Mouse (Mus musculus) midbrain, embryonic 12.5 days (tissue): ENCODE measurements around the gene Hopx. TPM values are rescaled to one million over a fixed set of nuclear protein-coding genes. Genes with fewer than 3 reads are reported as not detected.
"Not testable (repeated sequence)": the region's sequence is repeated elsewhere in the genome, so short reads cannot be mapped to it uniquely, and the experiment has no call there.

Experiments
- ATAC-seq: fragments of 200-750 bp; cut with Nextera tagmentation; 2 replicates; pipeline ENCODE4 v1.8.0; 2017; ENCODE audit warnings: low read depth, moderate TSS enrichment, moderate library complexity; ENCODE audit not compliant: low FRiP score
- H3K27ac ChIP-seq: fragments of 300-500 bp; sonication (generic); replicated peaks from 2 replicates; pipeline ENCODE4 v1.5.1; 2016; ENCODE audit warnings: mild to moderate bottlenecking
- H3K27me3 ChIP-seq: fragments of 300-500 bp; sonication (generic); 2 replicates; pipeline ENCODE4 v1.6.1; 2016; ENCODE audit warnings: mild to moderate bottlenecking
- H3K36me3 ChIP-seq: fragments of 300-500 bp; sonication (generic); 2 replicates; pipeline ENCODE4 v1.6.1; 2016
- H3K4me1 ChIP-seq: fragments of 300-500 bp; sonication (generic); 2 replicates; pipeline ENCODE4 v1.6.1; 2016
- H3K4me2 ChIP-seq: fragments of 300-500 bp; sonication (generic); replicated peaks from 2 replicates; pipeline ENCODE4 v1.6.1; 2016; ENCODE audit warnings: mild to moderate bottlenecking, moderate library complexity
- H3K4me3 ChIP-seq: fragments of 300-500 bp; sonication (generic); 2 replicates; pipeline ENCODE4 v1.5.1; 2016; ENCODE audit warnings: mild to moderate bottlenecking
- H3K9ac ChIP-seq: fragments of 300-500 bp; sonication (generic); replicated peaks from 2 replicates; pipeline ENCODE4 v1.6.1; 2016; ENCODE audit warnings: mild to moderate bottlenecking, moderate library complexity
- H3K9me3 ChIP-seq: fragments of 300-500 bp; sonication (generic); 2 replicates; pipeline ENCODE4 v1.6.1; 2016; ENCODE audit warnings: mild to moderate bottlenecking
- WGBS: fragments of 180-500 bp; shearing (Covaris S2); methylation state at CpG from one replicate; pipeline ENCODE4 v1.1.7; 2016; 5-methylcytosine and 5-hydroxymethylcytosine counted together
- polyA plus RNA-seq: library from polyadenylated mRNA; unstranded; fragments of >200 nt; fragmentation: Nextera tagmentation; extraction: Ambion mirVana; gene quantifications from 2 replicates; pipeline ENCODE4 v1.2.1, GENCODE M21; 2016

The Hopx gene
- polyA plus RNA-seq, 1 experiment from 2014 or later = not detected

GRCm38 (mm10) chr5:77113773-77114172 is 1.1 kb downstream of the Hopx start:
- Histone ChIP-seq H3K27me3 (peaks cover 75% of the 10 kb centered on the region), H3K4me3 (no peak overlapping the region), H3K36me3 (no peaks in the 10 kb centered on the region), H3K9ac (no peak overlapping the region), H3K4me1 (peaks cover 13% of the 10 kb centered on the region; the same call in 1 of the 2 replicates), H3K27ac (no peak overlapping the region), H3K9me3 (no peaks in the 10 kb centered on the region), H3K4me2 (no peak overlapping the region)
- 80% methylated on average over 3 of the region's 3 CpGs for WGBS
- ATAC-seq = no peak

- no peak overlapping the region for H3K9ac ChIP-seq
- H3K4me2 ChIP-seq = no peak overlapping the region
- no peaks in the 10 kb centered on the region for H3K9me3 ChIP-seq
- H3K27me3 ChIP-seq = peaks cover 60% of the 10 kb centered on the region
- H3K4me3 ChIP-seq = no peak overlapping the region
- peaks cover 13% of the 10 kb centered on the region; the same call in 1 of the 2 replicates for H3K4me1 ChIP-seq
- WGBS = 68% methylated on average over 2 of the region's 2 CpGs
- ATAC-seq = no peak
- no peak overlapping the region for H3K27ac ChIP-seq
- H3K36me3 ChIP-seq = no peaks in the 10 kb centered on the region
Observed at GRCm38 (mm10) chr5:77112066-77112465, 2.9 kb downstream of the Hopx start.

GRCm38 (mm10) chr5:77109814-77110213 is 5.1 kb downstream of the Hopx start:
- Histone ChIP-seq H3K4me1 (peaks cover 7% of the 10 kb centered on the region; the same call in 1 of the 2 replicates), H3K9ac (no peak overlapping the region), H3K4me2 (no peak overlapping the region), H3K27me3 (peaks cover 48% of the 10 kb centered on the region), H3K4me3 (no peak overlapping the region), H3K36me3 (no peaks in the 10 kb centered on the region), H3K27ac (no peak overlapping the region), H3K9me3 (no peaks in the 10 kb centered on the region)
- 92% methylated on average over 2 of the region's 2 CpGs for WGBS
- no peak for ATAC-seq

- Histone ChIP-seq H3K36me3 (no peaks in the 10 kb centered on the region), H3K9me3 (no peaks in the 10 kb centered on the region), H3K27ac (no peak overlapping the region), H3K9ac (no peak overlapping the region), H3K4me1 (0 out of 2 replicates have a peak, but pooled peaks cover 3% of the 10 kb centered on the region), H3K27me3 (peaks cover 40% of the 10 kb centered on the region), H3K4me3 (no peak overlapping the region), H3K4me2 (no peak overlapping the region)
- ATAC-seq = no peak
- 93% methylated on average over 6 of the region's 6 CpGs for WGBS
Observed at GRCm38 (mm10) chr5:77108806-77109205, 6.1 kb downstream of the Hopx start.

- Histone ChIP-seq H3K9me3 (no peaks in the 10 kb centered on the region), H3K9ac (no peak overlapping the region), H3K4me1 (peaks cover 17% of the 10 kb centered on the region; the same call in 1 of the 2 replicates), H3K4me3 (no peak overlapping the region), H3K36me3 (no peaks in the 10 kb centered on the region), H3K27me3 (peaks cover 39% of the 10 kb centered on the region), H3K27ac (no peak overlapping the region), H3K4me2 (no peak overlapping the region)
- ATAC-seq = no peak
- 92% methylated on average over 11 of the region's 11 CpGs for WGBS
Observed at GRCm38 (mm10) chr5:77107146-77107822, 7.6 kb downstream of the Hopx start.

GRCm38 (mm10) chr5:77102522-77103365 is 12.2 kb downstream of the Hopx start:
- Histone ChIP-seq H3K27me3 (peaks cover 62% of the 10 kb centered on the region), H3K4me3 (no peak overlapping the region), H3K9me3 (no peaks in the 10 kb centered on the region), H3K4me2 (no peak overlapping the region), H3K4me1 (peaks cover 21% of the 10 kb centered on the region; the same call in 1 of the 2 replicates), H3K36me3 (no peaks in the 10 kb centered on the region), H3K9ac (no peak overlapping the region), H3K27ac (no peak overlapping the region)
- 78% methylated on average over 15 of the region's 15 CpGs for WGBS
- ATAC-seq = peak; percentile 54; the same call in 1 of the 2 replicates

- no peak for ATAC-seq
- Histone ChIP-seq H3K27ac (no peak overlapping the region), H3K4me1 (peaks cover 21% of the 10 kb centered on the region; the same call in 1 of the 2 replicates), H3K4me3 (no peak overlapping the region), H3K9me3 (no peaks in the 10 kb centered on the region), H3K9ac (no peak overlapping the region), H3K4me2 (no peak overlapping the region), H3K36me3 (no peaks in the 10 kb centered on the region), H3K27me3 (peaks cover 80% of the 10 kb centered on the region)
- WGBS = 91% methylated on average over 6 of the region's 6 CpGs
Observed at GRCm38 (mm10) chr5:77100691-77101090, 14.2 kb downstream of the Hopx start.

- ATAC-seq = no peak
- no peak overlapping the region for H3K4me2 ChIP-seq
- no peak overlapping the region for H3K27ac ChIP-seq
- no peak overlapping the region for H3K4me3 ChIP-seq
- H3K36me3 ChIP-seq = no peaks in the 10 kb centered on the region
- H3K9ac ChIP-seq = no peak overlapping the region
- no peaks in the 10 kb centered on the region for H3K9me3 ChIP-seq
- 79% methylated on average over 6 of the region's 6 CpGs for WGBS
- H3K27me3 ChIP-seq = peaks cover 80% of the 10 kb centered on the region
- peaks cover 21% of the 10 kb centered on the region for H3K4me1 ChIP-seq
Observed at GRCm38 (mm10) chr5:77099997-77100380, 14.9 kb downstream of the Hopx start.

- H3K27ac ChIP-seq = no peak overlapping the region
- ATAC-seq = no peak
- H3K9me3 ChIP-seq = no peaks in the 10 kb centered on the region
- H3K36me3 ChIP-seq = no peaks in the 10 kb centered on the region
- no peak overlapping the region for H3K4me2 ChIP-seq
- H3K4me3 ChIP-seq = no peak overlapping the region
- H3K9ac ChIP-seq = no peak overlapping the region
- H3K27me3 ChIP-seq = peaks cover 83% of the 10 kb centered on the region
- 75% methylated on average over 11 of the region's 11 CpGs for WGBS
- peaks cover 27% of the 10 kb centered on the region for H3K4me1 ChIP-seq
Observed at GRCm38 (mm10) chr5:77099317-77099996, 15.5 kb downstream of the Hopx start.

- Histone ChIP-seq H3K4me3 (no peak overlapping the region), H3K9ac (no peak overlapping the region), H3K4me2 (no peak overlapping the region), H3K4me1 (peaks cover 33% of the 10 kb centered on the region), H3K27ac (no peak overlapping the region), H3K36me3 (no peaks in the 10 kb centered on the region), H3K9me3 (no peaks in the 10 kb centered on the region), H3K27me3 (peaks cover 88% of the 10 kb centered on the region)
- WGBS = 87% methylated on average over 3 of the region's 3 CpGs
- ATAC-seq = no peak
Observed at GRCm38 (mm10) chr5:77098874-77099273, 16.0 kb downstream of the Hopx start.

- no peak overlapping the region for H3K9ac ChIP-seq
- H3K4me2 ChIP-seq = no peak overlapping the region
- 44% methylated on average over 6 of the region's 6 CpGs for WGBS
- H3K4me1 ChIP-seq = peaks cover 24% of the 10 kb centered on the region
- no peaks in the 10 kb centered on the region for H3K36me3 ChIP-seq
- no peaks in the 10 kb centered on the region for H3K9me3 ChIP-seq
- ATAC-seq = no peak
- H3K4me3 ChIP-seq = no peak overlapping the region
- H3K27ac ChIP-seq = no peak overlapping the region
- H3K27me3 ChIP-seq = peaks cover 91% of the 10 kb centered on the region
Observed at GRCm38 (mm10) chr5:77097686-77098085, 17.2 kb downstream of the Hopx start.

GRCm38 (mm10) chr5:77096194-77096593 is 18.7 kb downstream of the Hopx start:
- H3K4me1 ChIP-seq = peaks cover 17% of the 10 kb centered on the region
- not testable (repeated sequence) for H3K4me2 ChIP-seq, ATAC-seq, H3K9me3 ChIP-seq, H3K4me3 ChIP-seq, H3K27ac ChIP-seq, H3K36me3 ChIP-seq, H3K9ac ChIP-seq
- WGBS = 90% methylated on average over 3 of the region's 3 CpGs
- H3K27me3 ChIP-seq = peaks cover 93% of the 10 kb centered on the region
